ENCODE assay signal across 11 mouse cellular contexts in genomic region chr5:111423011-111423410, GRCm38 (mm10). TPM values are rescaled to one million over a fixed set of nuclear protein-coding genes. Genes with fewer than 3 reads are reported as not detected.
DNase-seq lines count a peak whose midpoint lies in the region; ATAC-seq and TF ChIP-seq lines count a peak whose summit lies in the region.
"Had no signal": no experiment of that assay in that cellular context is flagged by ENCODE, and none has a peak within 500 bp of the region (broad histone marks: within the 10 kb centered on the region; RNA-seq: fewer than 3 reads in every experiment).

No protein-coding gene starts in this region.

- intact Hi-C loops in heart, postnatal 36 days (cut with DNase I) = no loop called here

- 82% methylated on average over 10 of the region's 10 CpGs for WGBS in heart, embryonic 12.5 days
- WGBS in neural tube, embryonic 11.5 days = 59% methylated on average over 10 of the region's 10 CpGs
- 76% methylated on average over 10 of the region's 10 CpGs for WGBS in limb, embryonic 13.5 days
- WGBS in stomach, postnatal 0 days = 71% methylated on average over 10 of the region's 10 CpGs

- H3K27me3 ChIP-seq in heart, embryonic 12.5 days (replicated peaks) = peaks cover 35% of the 10 kb centered on the region
- 0 out of 2 replicates have a peak, but pooled peaks cover 3% of the 10 kb centered on the region for H3K27me3 ChIP-seq in neural tube, embryonic 11.5 days (ENCODE audit: control insufficient read depth, insufficient read depth, low read length)
- peaks cover 52% of the 10 kb centered on the region for H3K27me3 ChIP-seq in limb, embryonic 13.5 days
- H3K27me3 ChIP-seq in stomach, postnatal 0 days (ENCODE audit: control insufficient read depth, insufficient read depth, low read length) = peaks cover 7% of the 10 kb centered on the region; the same call in 1 of the 2 replicates

- no peak overlapping the region for H3K9ac ChIP-seq in heart, embryonic 12.5 days
- H3K9ac ChIP-seq in neural tube, embryonic 11.5 days (ENCODE audit: low read length) = peak overlapping the region; percentile 20
- H3K9ac ChIP-seq in limb, embryonic 13.5 days = peak overlapping the region; percentile 53
- H3K9ac ChIP-seq in stomach, postnatal 0 days (ENCODE audit: low read length) = no peak overlapping the region

- no peak for ATAC-seq in heart, embryonic 12.5 days (ENCODE audit: insufficient number of reproducible peaks, low FRiP score)
- ATAC-seq in neural tube, embryonic 11.5 days (ENCODE audit: insufficient read depth, low FRiP score, low TSS enrichment) = no peak
- no peak for ATAC-seq in limb, embryonic 13.5 days (ENCODE audit: low FRiP score, low read depth)
- no peak for ATAC-seq in stomach, postnatal 0 days (ENCODE audit: low FRiP score, low TSS enrichment)
- ATAC-seq: Patski had no signal

- H3K4me1 ChIP-seq in heart, embryonic 12.5 days (replicated peaks) = peaks cover 67% of the 10 kb centered on the region
- peaks cover 79% of the 10 kb centered on the region for H3K4me1 ChIP-seq in neural tube, embryonic 11.5 days (ENCODE audit: control insufficient read depth, insufficient read depth, low read length)
- H3K4me1 ChIP-seq in limb, embryonic 13.5 days = peaks cover 100% of the 10 kb centered on the region
- H3K4me1 ChIP-seq in stomach, postnatal 0 days (replicated peaks; ENCODE audit: control insufficient read depth, insufficient read depth) = peaks cover 13% of the 10 kb centered on the region; the same call in 1 of the 2 replicates

- no peak overlapping the region for H3K4me3 ChIP-seq in heart, embryonic 12.5 days
- peak overlapping the region; percentile 95 for H3K4me3 ChIP-seq in neural tube, embryonic 11.5 days (ENCODE audit: low read depth, low read length)
- peak overlapping the region; percentile 89 for H3K4me3 ChIP-seq in limb, embryonic 13.5 days
- H3K4me3 ChIP-seq in stomach, postnatal 0 days (ENCODE audit: low read depth, low read length) = peak overlapping the region; percentile 17; the same call in 1 of the 2 replicates

- H3K4me2 ChIP-seq in heart, embryonic 12.5 days = peak overlapping the region; percentile 85
- peak overlapping the region; percentile 97 for H3K4me2 ChIP-seq in neural tube, embryonic 11.5 days (ENCODE audit: low read depth)
- peak overlapping the region; percentile 91 for H3K4me2 ChIP-seq in limb, embryonic 13.5 days (replicated peaks)
- H3K4me2 ChIP-seq in stomach, postnatal 0 days (replicated peaks; ENCODE audit: low read depth) = peak overlapping the region; percentile 94

- TF ChIP-seq CTCF in stomach, postnatal 0 days (IDR thresholded peaks at IDR 0.05; ENCODE audit: low read depth) = no peak

- H3K9me3 ChIP-seq in heart, embryonic 12.5 days (replicated peaks) = no peaks in the 10 kb centered on the region
- no peaks in the 10 kb centered on the region for H3K9me3 ChIP-seq in neural tube, embryonic 11.5 days (ENCODE audit: control insufficient read depth, low read length)
- no peaks in the 10 kb centered on the region for H3K9me3 ChIP-seq in limb, embryonic 13.5 days
- no peaks in the 10 kb centered on the region for H3K9me3 ChIP-seq in stomach, postnatal 0 days (ENCODE audit: control insufficient read depth, low read length)

- no peak for TF ChIP-seq EP300 in stomach, postnatal 0 days (optimal IDR thresholded peaks at IDR 0.05)

- no peak overlapping the region for H3K27ac ChIP-seq in heart, embryonic 12.5 days (ENCODE audit: poor library complexity, severe bottlenecking)
- no peak overlapping the region for H3K27ac ChIP-seq in neural tube, embryonic 11.5 days (ENCODE audit: low read depth, low read length)
- no peak overlapping the region for H3K27ac ChIP-seq in limb, embryonic 13.5 days
- H3K27ac ChIP-seq in stomach, postnatal 0 days (replicated peaks) = no peak overlapping the region
- H3K27ac ChIP-seq: kidney, postnatal 0 days had no signal

- peaks cover 29% of the 10 kb centered on the region for H3K36me3 ChIP-seq in heart, embryonic 12.5 days
- H3K36me3 ChIP-seq in neural tube, embryonic 11.5 days (ENCODE audit: control insufficient read depth, insufficient read depth, low read length) = peaks cover 8% of the 10 kb centered on the region
- peaks cover 51% of the 10 kb centered on the region for H3K36me3 ChIP-seq in limb, embryonic 13.5 days
- H3K36me3 ChIP-seq in stomach, postnatal 0 days (ENCODE audit: control insufficient read depth, insufficient read depth, low read length) = no peaks in the 10 kb centered on the region

- DNase-seq in heart, postnatal 36 days = no peak
- peak; percentile 52 for DNase-seq in neural tube, embryonic 11.5 days (ENCODE audit: low spot score)
- no peak for DNase-seq in neural tube, embryonic 10.5 days (ENCODE audit: extremely low spot score, low spot score)
- no peak for DNase-seq in stomach, postnatal 0 days (ENCODE audit: low spot score)
- no peak for DNase-seq in layer of hippocampus, adult 9-10 months (ENCODE audit: low spot score)
- DNase-seq in cerebellum, adult 11-12 months = no peak
- DNase-seq: lung, postnatal 14 days had no signal

RNA-seq across cellular contexts. Expression of gene Mn1, which starts 5.8 kb away (rescaled TPM):
- polyA plus RNA-seq in heart, embryonic 12.5 days (2016; fragmentation: Nextera tagmentation; extraction: Ambion mirVana) = 8.0 and 8.2 TPM in 2 replicates
- total RNA-seq in heart, postnatal 36 days (2021) = 10 to 100 TPM; 15.2 to 20.2 TPM
- 25.6 and 27.3 TPM in 2 replicates for polyA plus RNA-seq in neural tube, embryonic 11.5 days (2014; fragmentation: Nextera tagmentation; extraction: Ambion mirVana)
- polyA plus RNA-seq in limb, embryonic 13.5 days (2015; fragmentation: Nextera tagmentation; extraction: Ambion mirVana) = 22.8 and 22.9 TPM in 2 replicates
- 4.9 and 5.6 TPM in 2 replicates for polyA plus RNA-seq in stomach, postnatal 0 days (2015; fragmentation: Nextera tagmentation; extraction: Ambion mirVana)

Comparison
In these comparisons a context has a peak if more than half of its experiments do, and no peak if none do; other contexts are left out.
1. H3K9ac ChIP-seq: peak in neural tube, embryonic 11.5 days (single experiment) and limb, embryonic 13.5 days (single experiment); none in heart, embryonic 12.5 days (single experiment) and stomach, postnatal 0 days (single experiment).
2. Peak in every context shown above with its lines, with median percentiles within 50 percentile points of each other: H3K4me2 ChIP-seq.